Mouse (Mus musculus) myocyte (in vitro differentiated cells): ENCODE measurements around the gene Plekhh2. TPM values are rescaled to one million over a fixed set of nuclear protein-coding genes. Genes with fewer than 3 reads are reported as not detected.

Source experiments
- H3K27me3 ChIP-seq: one replicate; pipeline ENCODE4 v1.6.1; 2011; ENCODE audit not compliant: control insufficient read depth, insufficient read depth, insufficient read length
- H3K36me3 ChIP-seq: one replicate; pipeline ENCODE4 v1.6.1; 2011; ENCODE audit not compliant: control insufficient read depth, insufficient read depth
- H3K4me2 ChIP-seq: one replicate; pipeline ENCODE4 v1.6.1; 2011; ENCODE audit warnings: low read depth, control low read depth
- H3K4me3 ChIP-seq: one replicate; pipeline ENCODE4 v1.5.1; 2011; ENCODE audit warnings: mild to moderate bottlenecking, control low read depth, moderate library complexity
- H3K79me2 ChIP-seq: one replicate; pipeline ENCODE4 v1.6.1; 2011; ENCODE audit not compliant: control insufficient read depth, insufficient read depth
- H3ac ChIP-seq: one replicate; pipeline ENCODE4 v1.6.1; 2011; ENCODE audit not compliant: control insufficient read depth, insufficient read length
- CEBPB ChIP-seq: IDR thresholded peaks from 2 replicates; pipeline ENCODE4 v1.6.1; 2011; ENCODE audit warnings: mild to moderate bottlenecking, moderate library complexity; ENCODE audit not compliant: poor library complexity, insufficient read depth, severe bottlenecking
- E2F4 ChIP-seq: IDR thresholded peaks from one replicate; pipeline ENCODE4 v1.6.1; 2011; ENCODE audit warnings: mild to moderate bottlenecking, control low read depth, moderate library complexity; ENCODE audit not compliant: insufficient read depth
- MAX ChIP-seq: IDR thresholded peaks from one replicate; pipeline ENCODE4 v1.6.1; 2011; ENCODE audit warnings: low read depth, mild to moderate bottlenecking, control low read depth
- MYOD1 ChIP-seq, 3 experiments: IDR thresholded peaks; one replicate each; pipeline ENCODE4 v1.6.1; 2011; ENCODE audit warnings: control low read depth in 2 of 3, low read depth in 2 of 3, mild to moderate bottlenecking in 2 of 3, moderate library complexity in 1 of 3; ENCODE audit not compliant: insufficient read length in 2 of 3, control insufficient read depth in 1 of 3
- MYOG ChIP-seq, 3 experiments: IDR thresholded peaks; one replicate each; pipeline ENCODE4 v1.6.1; 2011; ENCODE audit warnings: control low read depth in 2 of 3, low read depth in 2 of 3, mild to moderate bottlenecking in 2 of 3; ENCODE audit not compliant: insufficient read length in 2 of 3, control insufficient read depth in 1 of 3, insufficient read depth in 1 of 3
- POLR2A ChIP-seq: IDR thresholded peaks from one replicate; pipeline ENCODE4 v1.6.1; 2011; ENCODE audit warnings: low read depth, mild to moderate bottlenecking, control low read depth, moderate library complexity; ENCODE audit not compliant: insufficient read length
- POLR2AphosphoS2 ChIP-seq: IDR thresholded peaks from one replicate; pipeline ENCODE4 v1.6.1; 2011; ENCODE audit warnings: low read depth, control low read depth; ENCODE audit not compliant: insufficient read length
- REST ChIP-seq: IDR thresholded peaks from one replicate; pipeline ENCODE4 v1.6.1; 2011; ENCODE audit warnings: mild to moderate bottlenecking, control low read depth, moderate library complexity; ENCODE audit not compliant: insufficient read depth, insufficient read length
- SRF ChIP-seq: IDR thresholded peaks from one replicate; pipeline ENCODE4 v1.6.1; 2011; ENCODE audit warnings: low read depth; ENCODE audit not compliant: control insufficient read depth, insufficient read length
- TCF12 ChIP-seq: IDR thresholded peaks from one replicate; pipeline ENCODE4 v1.6.1; 2011; ENCODE audit warnings: mild to moderate bottlenecking, control low read depth; ENCODE audit not compliant: poor library complexity, insufficient read depth, severe bottlenecking
- TCF3 ChIP-seq: IDR thresholded peaks from one replicate; pipeline ENCODE4 v1.6.1; 2011; ENCODE audit warnings: low read depth, control low read depth; ENCODE audit not compliant: insufficient read length
- USF1 ChIP-seq: IDR thresholded peaks from one replicate; pipeline ENCODE4 v1.6.1; 2011; ENCODE audit warnings: low read depth, mild to moderate bottlenecking, control low read depth, moderate library complexity
- polyA plus RNA-seq: library from polyadenylated mRNA; unstranded; fragments of >200 nt; fragmentation: generic; extraction: Trizol; gene quantifications from one replicate; pipeline ENCODE4 v1.2.1, GENCODE M21; 2012; ENCODE audit warnings: missing spikeins

Plekhh2 gene
- polyA plus RNA-seq, 1 experiment = 6.4 TPM

GRCm38 (mm10) chr17:84600051-84600983 is 88.6 kb downstream of the Plekhh2 start:
- TF ChIP-seq MYOD1 (IDR thresholded peaks at IDR 0.05; ENCODE audit: control insufficient read depth in 1 of 3, insufficient read length in 2 of 3, low read depth in 2 of 3) (peak in 2 of 3 experiments; percentile 68 to 78), TCF3 (no peak), REST (no peak), MYOG (IDR thresholded peaks at IDR 0.05; ENCODE audit: control insufficient read depth in 1 of 3, insufficient read depth in 1 of 3, insufficient read length in 2 of 3, low read depth in 2 of 3) (no peak), MAX (no peak), USF1 (no peak), TCF12 (no peak), POLR2AphosphoS2 (no peak), SRF (no peak)
- H3ac ChIP-seq = no peak overlapping the region
- H3K27me3 ChIP-seq = no peaks in the 10 kb centered on the region
- no peaks in the 10 kb centered on the region for H3K79me2 ChIP-seq
- H3K4me3 ChIP-seq = no peak overlapping the region
- no peak overlapping the region for H3K4me2 ChIP-seq
- peaks cover 29% of the 10 kb centered on the region for H3K36me3 ChIP-seq

- H3K27me3 ChIP-seq = no peaks in the 10 kb centered on the region
- no peaks in the 10 kb centered on the region for H3K79me2 ChIP-seq
- H3K4me2 ChIP-seq = no peak overlapping the region
- TF ChIP-seq POLR2A (no peak), SRF (no peak), CEBPB (no peak)
- no peak overlapping the region for H3ac ChIP-seq
- H3K4me3 ChIP-seq = no peak overlapping the region
- H3K36me3 ChIP-seq = peaks cover 37% of the 10 kb centered on the region
Measured at GRCm38 (mm10) chr17:84601805-84602204, 90.1 kb downstream of the Plekhh2 start.

- Histone ChIP-seq H3K79me2 (no peaks in the 10 kb centered on the region), H3K4me3 (no peak overlapping the region), H3K36me3 (peaks cover 36% of the 10 kb centered on the region), H3K4me2 (no peak overlapping the region), H3ac (no peak overlapping the region), H3K27me3 (no peaks in the 10 kb centered on the region)
- TF ChIP-seq MAX (no peak), CEBPB (no peak), TCF3 (no peak), POLR2A (no peak), REST (no peak), TCF12 (no peak), USF1 (no peak), POLR2AphosphoS2 (no peak), SRF (no peak), E2F4 (no peak), MYOG (IDR thresholded peaks at IDR 0.05; ENCODE audit: control insufficient read depth in 1 of 3, insufficient read depth in 1 of 3, insufficient read length in 2 of 3, low read depth in 2 of 3) (no peak), MYOD1 (IDR thresholded peaks at IDR 0.05; ENCODE audit: control insufficient read depth in 1 of 3, insufficient read length in 2 of 3, low read depth in 2 of 3) (no peak)
Measured at GRCm38 (mm10) chr17:84603202-84603627, 91.5 kb downstream of the Plekhh2 start.

- no peak for TF ChIP-seq MYOD1 (IDR thresholded peaks at IDR 0.05; ENCODE audit: control insufficient read depth in 1 of 3, insufficient read length in 2 of 3, low read depth in 2 of 3)
- no peak for TF ChIP-seq SRF
- no peak for TF ChIP-seq CEBPB
- no peak for TF ChIP-seq TCF12
- no peak for TF ChIP-seq MAX
- no peak for TF ChIP-seq POLR2A
- no peak for TF ChIP-seq USF1
- TF ChIP-seq REST = no peak
- TF ChIP-seq E2F4 = no peak
- Histone ChIP-seq H3K27me3 (no peaks in the 10 kb centered on the region), H3K36me3 (peaks cover 36% of the 10 kb centered on the region), H3K4me3 (no peak overlapping the region), H3K4me2 (no peak overlapping the region), H3K79me2 (no peaks in the 10 kb centered on the region), H3ac (no peak overlapping the region)
Measured at GRCm38 (mm10) chr17:84603709-84604420, 92.2 kb downstream of the Plekhh2 start.

GRCm38 (mm10) chr17:84606976-84607375 is 95.3 kb downstream of the Plekhh2 start:
- H3ac ChIP-seq = no peak overlapping the region
- TF ChIP-seq REST (no peak), CEBPB (no peak)
- no peak overlapping the region for H3K4me3 ChIP-seq
- H3K79me2 ChIP-seq = no peaks in the 10 kb centered on the region
- no peaks in the 10 kb centered on the region for H3K27me3 ChIP-seq
- peaks cover 25% of the 10 kb centered on the region for H3K36me3 ChIP-seq
- H3K4me2 ChIP-seq = no peak overlapping the region
